Mouse (Mus musculus) ES-E14 (cell line): Measurements from ENCODE around the gene Pcp4. TPM values are rescaled to one million over a fixed set of nuclear protein-coding genes. Genes with fewer than 3 reads are reported as not detected.

Experiments
- DNase-seq: peaks from one replicate; pipeline ENCODE4 v3.0.0-alpha.2; 2013; ENCODE audit warnings: low read depth, low spot score
- H3K27ac ChIP-seq: 2 replicates; pipeline ENCODE4 v1.5.1; 2012; ENCODE audit warnings: low read depth, mild to moderate bottlenecking, low read length, moderate library complexity, mixed read lengths; ENCODE audit not compliant: poor library complexity, insufficient read depth, severe bottlenecking
- H3K36me3 ChIP-seq: 2 replicates; pipeline ENCODE4 v1.6.1; 2012; ENCODE audit warnings: mild to moderate bottlenecking, low read length, moderate library complexity, mixed read lengths; ENCODE audit not compliant: control insufficient read depth, poor library complexity, insufficient read depth, severe bottlenecking
- H3K4me1 ChIP-seq, 2 experiments: fragments of 150-350 bp in 1 of 2; sonication (generic) in 1 of 2; 2 replicates each; pipeline ENCODE4 v1.6.1; 2012; ENCODE audit warnings: low read length in 2 of 2, mild to moderate bottlenecking in 1 of 2, mixed read lengths in 1 of 2; ENCODE audit not compliant: control insufficient read depth in 2 of 2, insufficient read depth in 2 of 2, poor library complexity in 1 of 2
- H3K4me3 ChIP-seq, 2 experiments: fragments of 150-350 bp in 1 of 2; sonication (generic) in 1 of 2; 2 replicates each; pipeline ENCODE4 v1.5.1; 2012; ENCODE audit warnings: low read length in 2 of 2, low read depth in 1 of 2, mild to moderate bottlenecking in 1 of 2, mixed read lengths in 1 of 2; ENCODE audit not compliant: insufficient read depth in 1 of 2, poor library complexity in 1 of 2, severe bottlenecking in 1 of 2
- H3K9ac ChIP-seq: 2 replicates; pipeline ENCODE4 v1.6.1; 2012; ENCODE audit warnings: low read depth, mild to moderate bottlenecking, low read length, mixed read lengths; ENCODE audit not compliant: poor library complexity, insufficient read depth, severe bottlenecking
- H3K9me3 ChIP-seq: fragments of 150-350 bp; sonication (generic); 2 replicates; pipeline ENCODE4 v1.6.1; 2012; ENCODE audit warnings: low read depth, mild to moderate bottlenecking, low read length; ENCODE audit not compliant: control insufficient read depth, insufficient read depth
- CHD2 ChIP-seq: IDR thresholded peaks from 2 replicates; pipeline ENCODE4 v1.6.1; 2014; ENCODE audit warnings: mild to moderate bottlenecking, low read depth, low read length, inconsistent platforms
- HCFC1 ChIP-seq: IDR thresholded peaks from 2 replicates; pipeline ENCODE4 v1.6.1; 2012; ENCODE audit warnings: low read length, inconsistent platforms, borderline replicate concordance; ENCODE audit not compliant: insufficient read depth
- MAFK ChIP-seq: IDR thresholded peaks from 2 replicates; pipeline ENCODE4 v1.6.1; 2014; ENCODE audit warnings: mild to moderate bottlenecking, low read depth, low read length, inconsistent platforms; ENCODE audit not compliant: insufficient read depth
- ZC3H11A ChIP-seq: IDR thresholded peaks from 2 replicates; pipeline ENCODE4 v1.6.1; 2012; ENCODE audit warnings: low read depth, mild to moderate bottlenecking, inconsistent platforms, low read length, borderline replicate concordance
- ZNF384 ChIP-seq: IDR thresholded peaks from 2 replicates; pipeline ENCODE4 v1.6.1; 2012; ENCODE audit warnings: low read depth, low read length, inconsistent platforms
- in situ Hi-C, 2 experiments: fragments of 600-800 bp; cut with MboI; formaldehyde crosslinking; loops; one replicate each; pipeline ENCODE4 v1.15.1; 2025; ENCODE audit warnings: low sequenced_read_pairs in 2 of 2, inconsistent platforms in 1 of 2; ENCODE audit not compliant: unreplicated experiment in 2 of 2
- total RNA-seq: library from RNA; depleted of rRNA; stranded (reverse); fragments of 300-350 nt; gene quantifications from 2 replicates; pipeline ENCODE4 v1.2.3, GENCODE M21; 2012

Gene Pcp4
- total RNA-seq, 1 experiment: not detected

- no peak overlapping the region for H3K9ac ChIP-seq
- H3K36me3 ChIP-seq: no peaks in the 10 kb centered on the region
- H3K27ac ChIP-seq: no peak overlapping the region
- no peak overlapping the region for H3K4me3 ChIP-seq
- DNase-seq: no peak
- no peaks in the 10 kb centered on the region for H3K9me3 ChIP-seq
- no peaks in the 10 kb centered on the region for H3K4me1 ChIP-seq
- TF ChIP-seq ZC3H11A (no peak), ZNF384 (no peak), CHD2 (no peak), HCFC1 (no peak), MAFK (no peak)
- in situ Hi-C loops: no loop called here
Measured at GRCm38 (mm10) chr16:96472816-96473215, 5.4 kb downstream of the Pcp4 start.

- no peaks in the 10 kb centered on the region for H3K36me3 ChIP-seq
- no peak overlapping the region for H3K27ac ChIP-seq
- in situ Hi-C loops: no loop called here
- no peak for DNase-seq
- no peaks in the 10 kb centered on the region for H3K4me1 ChIP-seq
- H3K9ac ChIP-seq: no peak overlapping the region
- H3K4me3 ChIP-seq: no peak overlapping the region
- TF ChIP-seq ZNF384 (no peak), CHD2 (no peak), ZC3H11A (no peak), MAFK (no peak), HCFC1 (no peak)
- no peaks in the 10 kb centered on the region for H3K9me3 ChIP-seq
Measured at GRCm38 (mm10) chr16:96474185-96474584, 6.8 kb downstream of the Pcp4 start.

GRCm38 (mm10) chr16:96481791-96482190 is 14.4 kb downstream of the Pcp4 start:
- H3K4me3 ChIP-seq: no peak overlapping the region
- DNase-seq: no peak
- no peaks in the 10 kb centered on the region for H3K36me3 ChIP-seq
- H3K27ac ChIP-seq: no peak overlapping the region
- TF ChIP-seq HCFC1 (no peak), CHD2 (no peak), MAFK (no peak)
- H3K9me3 ChIP-seq: no peaks in the 10 kb centered on the region
- H3K4me1 ChIP-seq: no peaks in the 10 kb centered on the region
- in situ Hi-C loops: no loop called here
- H3K9ac ChIP-seq: no peak overlapping the region

GRCm38 (mm10) chr16:96487007-96487684 is 19.7 kb downstream of the Pcp4 start:
- no peak overlapping the region for H3K4me3 ChIP-seq
- no peaks in the 10 kb centered on the region for H3K36me3 ChIP-seq
- DNase-seq: no peak
- no peak for TF ChIP-seq CHD2
- TF ChIP-seq ZNF384: no peak
- no peak for TF ChIP-seq ZC3H11A
- no peak for TF ChIP-seq HCFC1
- no peak for TF ChIP-seq MAFK
- H3K27ac ChIP-seq: no peak overlapping the region
- in situ Hi-C loops: no loop called here
- no peak overlapping the region for H3K9ac ChIP-seq
- no peaks in the 10 kb centered on the region for H3K9me3 ChIP-seq
- H3K4me1 ChIP-seq: no peaks in the 10 kb centered on the region

GRCm38 (mm10) chr16:96488038-96488437 is 20.6 kb downstream of the Pcp4 start:
- TF ChIP-seq HCFC1 (no peak), MAFK (no peak), ZC3H11A (no peak), ZNF384 (no peak), CHD2 (no peak)
- no peaks in the 10 kb centered on the region for H3K36me3 ChIP-seq
- no peaks in the 10 kb centered on the region for H3K4me1 ChIP-seq
- H3K9ac ChIP-seq: no peak overlapping the region
- H3K9me3 ChIP-seq: no peaks in the 10 kb centered on the region
- in situ Hi-C loops: no loop called here
- no peak for DNase-seq
- H3K27ac ChIP-seq: no peak overlapping the region
- no peak overlapping the region for H3K4me3 ChIP-seq
